Mouse (Mus musculus): ENCODE data around the gene Pdcd1lg2.
A peak's percentile ranks its signal among the peaks of the same experiment; 100 is the strongest.

The Pdcd1lg2 gene

DNA sequence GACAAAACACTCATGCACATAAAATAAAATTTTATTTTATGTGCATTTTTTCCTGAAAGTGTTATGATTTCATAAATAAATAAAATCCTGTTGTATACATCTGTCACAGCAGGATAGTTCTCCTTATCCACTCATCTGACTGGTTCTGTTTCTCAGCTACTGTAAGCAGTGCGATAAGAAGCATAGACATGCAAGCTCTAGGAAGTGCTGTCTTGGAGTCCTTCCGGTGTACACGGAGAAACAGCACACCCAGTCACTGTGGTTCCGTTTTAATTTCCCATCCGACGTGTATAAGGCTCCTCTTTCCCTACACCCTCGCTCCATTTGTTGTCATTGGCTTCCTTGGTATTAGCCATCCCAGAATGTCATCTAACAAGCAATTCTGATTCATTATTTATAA is 87.2 kb downstream of the Pdcd1lg2 start:
- DNase-seq (ENCODE audit: low spot score), result peak; percentile 54

- DNase-seq (ENCODE audit: low spot score), result no peak
Measured at GRCm38 (mm10) chr19:29498842-29499456, 88.2 kb downstream of the Pdcd1lg2 start.

- no peak for DNase-seq (ENCODE audit: low spot score)
Measured at GRCm38 (mm10) chr19:29500333-29500732, 89.6 kb downstream of the Pdcd1lg2 start.

GRCm38 (mm10) chr19:29501106-29501505 is 90.4 kb downstream of the Pdcd1lg2 start:
- peak; percentile 40 for DNase-seq (ENCODE audit: low spot score)

GRCm38 (mm10) chr19:29501507-29501906 is 90.8 kb downstream of the Pdcd1lg2 start:
- DNase-seq (ENCODE audit: low spot score), result peak; percentile 83

GRCm38 (mm10) chr19:29504131-29504530 is 93.4 kb downstream of the Pdcd1lg2 start:
- DNase-seq (ENCODE audit: low spot score), result no peak

- no peak for DNase-seq (ENCODE audit: low spot score)
Measured at GRCm38 (mm10) chr19:29505617-29506016, 94.9 kb downstream of the Pdcd1lg2 start.

GRCm38 (mm10) chr19:29508208-29508607 is 97.5 kb downstream of the Pdcd1lg2 start:
- DNase-seq (ENCODE audit: low spot score), result no peak

GRCm38 (mm10) chr19:29509857-29510256 is 99.1 kb downstream of the Pdcd1lg2 start:
- no peak for DNase-seq (ENCODE audit: low spot score)

GRCm38 (mm10) chr19:29511826-29512225 is 101.1 kb downstream of the Pdcd1lg2 start:
- no peak for DNase-seq (ENCODE audit: low spot score)

DNA sequence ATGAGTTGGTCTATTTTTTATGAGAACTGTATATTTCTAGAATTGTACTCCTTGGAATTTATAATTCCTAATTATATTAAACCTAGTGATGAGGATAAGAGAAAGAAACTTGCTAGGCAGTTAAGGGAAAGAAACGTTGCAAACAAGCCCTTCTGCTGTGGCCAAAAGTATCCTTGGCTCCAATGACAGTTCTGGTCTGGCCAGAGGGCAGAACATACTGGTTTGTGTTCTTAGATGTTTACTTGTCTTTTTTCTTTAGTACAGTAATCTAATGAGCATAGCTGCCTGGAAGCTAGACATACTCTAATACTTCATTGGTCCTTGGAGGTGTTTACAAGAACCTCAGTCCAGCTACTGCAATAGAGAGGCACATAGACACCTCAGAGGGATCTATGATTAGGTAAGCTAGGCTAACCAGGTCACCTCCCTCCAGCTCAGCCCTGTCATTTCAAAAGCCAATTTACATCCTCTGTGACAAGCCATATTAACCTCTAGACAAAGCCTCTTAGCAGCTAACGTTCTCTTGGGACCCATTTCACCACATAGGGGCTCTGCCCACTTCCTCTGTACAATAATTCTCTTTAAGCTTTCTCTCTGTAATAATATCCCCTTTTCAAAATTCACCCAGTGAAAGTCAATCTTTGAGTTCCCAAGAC is 102.5 kb downstream of the Pdcd1lg2 start:
- no peak for DNase-seq (ENCODE audit: low spot score)

- DNase-seq (ENCODE audit: low spot score), result no peak
Measured at GRCm38 (mm10) chr19:29514130-29514529, 103.4 kb downstream of the Pdcd1lg2 start.

- DNase-seq (ENCODE audit: low spot score), result no peak
Measured at GRCm38 (mm10) chr19:29515386-29515785, 104.7 kb downstream of the Pdcd1lg2 start.

- peak; percentile 25 for DNase-seq (ENCODE audit: low spot score)
Measured at GRCm38 (mm10) chr19:29515991-29516390, 105.3 kb downstream of the Pdcd1lg2 start.

DNA sequence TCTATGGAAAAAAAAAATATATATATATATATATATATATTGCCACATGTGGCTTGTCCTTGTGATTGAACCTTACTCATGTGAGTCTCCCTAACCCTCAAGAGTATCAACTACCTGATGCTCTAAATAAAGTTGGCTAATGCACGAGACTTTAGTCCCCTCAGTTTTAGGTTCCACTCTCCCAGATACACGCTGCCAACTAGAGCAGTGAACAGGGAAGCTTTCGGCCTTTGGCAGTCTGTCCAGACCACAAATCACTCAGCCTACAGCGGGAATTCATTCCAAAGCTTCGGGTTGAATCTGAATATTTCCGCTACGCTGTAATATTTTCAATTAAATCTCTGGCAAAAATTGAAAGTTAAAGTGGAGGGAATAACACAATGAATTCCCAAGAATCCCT is 107.7 kb downstream of the Pdcd1lg2 start:
- DNase-seq (ENCODE audit: low spot score), result no peak

- DNase-seq (ENCODE audit: low spot score), result no peak
Measured at GRCm38 (mm10) chr19:29518922-29519321, 108.2 kb downstream of the Pdcd1lg2 start.
